Mouse (Mus musculus) frontal cortex, adult (tissue): ENCODE measurements at regions not wholly inside any gene's neighbourhood (a gene's known extent, or its start where the extent isn't known, plus 50 kb on each side); places are given as distances from the start of the nearest gene placed in this dataset.

ENCODE experiments used
- ATAC-seq: cut with Nextera tagmentation; 2 replicates; pipeline ENCODE4 v1.9.2; 2017; ENCODE audit warnings: mild to moderate bottlenecking, moderate library complexity, mixed read lengths; ENCODE audit not compliant: low TSS enrichment

GRCm38 (mm10) chr12:26653781-26654180, 184.8 kb downstream of the Cmpk2 start:
- ATAC-seq: no peak

- no peak for ATAC-seq
Measured at GRCm38 (mm10) chr12:26646141-26646540, 177.1 kb downstream of the Cmpk2 start.

GRCm38 (mm10) chr12:26635665-26636241, 166.7 kb downstream of the Cmpk2 start:
- no peak for ATAC-seq

- no peak for ATAC-seq
Measured at GRCm38 (mm10) chr12:26635253-26635652, 166.2 kb downstream of the Cmpk2 start.

DNA sequence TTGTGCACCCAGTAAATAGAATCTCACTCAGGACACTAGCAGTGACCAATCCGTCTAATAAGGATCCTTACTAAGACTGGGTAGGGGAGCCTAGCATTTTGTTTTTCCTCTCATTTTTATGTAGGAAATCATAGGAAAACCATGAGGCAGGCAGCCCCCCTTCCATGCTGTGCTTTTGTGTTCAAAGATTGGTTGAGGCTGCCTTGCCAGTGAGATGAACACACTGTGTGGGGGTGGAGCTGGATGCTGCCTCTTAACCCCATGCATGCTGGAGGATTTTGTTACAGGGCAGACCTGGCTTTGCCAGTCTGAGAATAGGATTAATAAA, 162.8 kb downstream of the Cmpk2 start:
- no peak for ATAC-seq

- no peak for ATAC-seq
Measured at GRCm38 (mm10) chr12:26631111-26631794, 162.2 kb downstream of the Cmpk2 start.

GRCm38 (mm10) chr12:26621135-26621932, 152.3 kb downstream of the Cmpk2 start:
- peak; percentile 81 for ATAC-seq

GRCm38 (mm10) chr12:26620501-26621134, 151.6 kb downstream of the Cmpk2 start:
- ATAC-seq: peak; percentile 44

DNA sequence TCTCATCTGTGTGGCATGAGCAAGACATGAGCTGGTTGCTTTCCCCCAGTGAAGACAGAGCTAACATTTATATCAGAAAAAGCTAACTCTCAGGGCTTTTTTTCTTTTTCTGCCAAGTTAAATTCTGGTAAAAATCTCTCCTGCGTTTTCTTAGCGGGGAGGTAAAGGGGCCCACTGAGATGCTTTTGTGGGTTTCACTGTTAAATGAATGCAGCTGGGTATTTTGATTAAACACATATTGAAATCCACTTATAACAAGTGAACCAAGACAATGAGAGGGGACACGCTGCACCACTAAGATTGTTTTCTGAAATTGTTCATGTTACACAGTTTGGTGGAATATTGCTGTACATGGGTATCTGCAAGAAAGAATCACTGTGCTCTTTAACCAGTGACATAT, 149.0 kb downstream of the Cmpk2 start:
- ATAC-seq: no peak

DNA sequence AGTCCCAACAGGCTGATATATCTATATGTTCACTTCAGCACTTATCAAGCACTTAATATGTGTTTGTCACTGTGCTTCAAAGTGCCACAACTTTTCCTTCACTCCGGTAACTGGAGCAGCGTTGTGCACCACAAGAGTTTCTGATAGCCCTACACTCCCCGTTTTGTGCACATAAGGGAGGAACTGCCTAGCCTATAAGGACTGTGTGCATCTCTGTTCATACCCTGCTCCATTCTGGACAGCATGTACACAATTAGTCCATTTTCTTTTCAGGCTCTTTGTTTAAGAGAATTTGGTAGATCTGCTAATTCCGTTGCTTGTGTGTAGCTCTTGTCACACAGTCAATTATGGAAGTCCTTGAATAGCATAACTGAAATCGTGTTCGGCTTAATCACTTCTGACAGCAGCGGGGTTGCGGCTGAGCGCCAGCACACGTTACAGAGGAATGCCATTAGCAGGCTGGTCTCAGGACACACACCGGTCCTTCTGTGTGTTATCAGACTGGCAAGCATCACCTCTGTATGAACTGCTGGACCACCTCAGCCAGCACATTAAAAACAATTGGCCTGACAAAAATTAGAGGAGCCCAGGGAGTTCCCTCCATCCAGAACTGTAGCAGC, 144.2 kb downstream of the Cmpk2 start:
- ATAC-seq: no peak

GRCm38 (mm10) chr12:26610079-26610478, 141.1 kb downstream of the Cmpk2 start:
- no peak for ATAC-seq

DNA sequence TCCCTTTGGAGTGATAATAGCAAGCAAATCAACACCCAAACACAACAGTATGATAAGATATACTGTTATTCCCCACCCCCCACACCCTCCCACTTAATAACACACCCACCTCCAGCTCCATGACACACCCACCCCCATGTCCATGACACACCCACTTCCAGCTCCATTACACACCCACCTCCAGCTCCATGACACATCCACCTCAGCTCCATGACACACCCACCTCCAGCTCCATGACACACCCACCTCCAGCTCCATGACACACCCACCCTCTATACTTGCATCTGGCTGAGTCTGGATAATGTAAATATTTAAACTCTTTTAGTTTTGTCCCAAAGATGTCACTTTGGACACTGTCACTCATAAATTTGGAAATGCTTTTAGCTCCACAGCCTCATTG, 129.5 kb downstream of the Cmpk2 start:
- ATAC-seq: no peak

- no peak for ATAC-seq
Measured at GRCm38 (mm10) chr12:26592125-26592524, 123.1 kb downstream of the Cmpk2 start.

GRCm38 (mm10) chr12:26589091-26589490, 120.1 kb downstream of the Cmpk2 start:
- peak; percentile 100 for ATAC-seq

GRCm38 (mm10) chr12:26577438-26577837, 108.4 kb downstream of the Cmpk2 start:
- ATAC-seq: peak; percentile 99

- no peak for ATAC-seq
Measured at GRCm38 (mm10) chr12:26571602-26572001, 102.6 kb downstream of the Cmpk2 start.

DNA sequence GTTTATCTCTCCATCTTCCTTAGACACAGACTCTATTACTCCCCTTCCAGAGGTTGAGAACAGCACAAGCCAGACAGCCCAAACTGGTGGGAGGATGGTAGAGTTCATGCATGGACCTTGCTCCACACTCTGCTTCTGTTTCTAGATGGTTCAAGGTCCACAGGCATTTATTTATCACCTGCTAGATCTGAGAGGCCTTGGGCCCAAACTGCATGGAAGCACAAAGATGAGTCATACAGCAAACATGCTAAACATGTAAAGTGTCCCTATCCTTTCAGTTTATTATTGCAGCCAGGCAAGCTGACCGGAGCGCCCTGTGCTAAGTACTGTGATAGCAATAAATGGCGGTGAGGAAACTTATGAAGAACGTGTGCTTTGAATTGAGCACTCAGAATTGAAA, 98.4 kb downstream of the Cmpk2 start:
- no peak for ATAC-seq

- ATAC-seq: no peak
Measured at GRCm38 (mm10) chr12:26562858-26563257, 93.9 kb downstream of the Cmpk2 start.

DNA sequence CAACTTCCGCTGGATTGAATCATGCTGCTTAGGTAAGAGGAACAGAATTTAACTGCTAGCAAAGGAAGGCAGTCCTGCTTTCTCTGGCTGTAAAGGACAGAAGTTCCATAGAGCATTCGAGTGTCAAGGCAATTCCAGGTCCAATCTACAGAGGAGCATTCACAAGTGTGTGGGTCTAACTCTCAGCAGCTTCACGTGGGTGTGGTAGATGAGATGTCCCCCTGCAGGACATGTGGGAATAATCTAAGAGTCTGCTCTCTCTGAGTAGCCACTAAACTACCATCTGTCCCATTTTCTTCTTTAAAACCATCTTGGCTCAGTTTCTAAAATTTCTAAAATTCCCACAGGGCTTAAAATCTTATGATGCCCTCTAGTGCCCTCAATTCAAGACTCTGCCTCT, 90.6 kb downstream of the Cmpk2 start:
- ATAC-seq: peak; percentile 76

GRCm38 (mm10) chr12:26557411-26557810, 88.4 kb downstream of the Cmpk2 start:
- no peak for ATAC-seq

DNA sequence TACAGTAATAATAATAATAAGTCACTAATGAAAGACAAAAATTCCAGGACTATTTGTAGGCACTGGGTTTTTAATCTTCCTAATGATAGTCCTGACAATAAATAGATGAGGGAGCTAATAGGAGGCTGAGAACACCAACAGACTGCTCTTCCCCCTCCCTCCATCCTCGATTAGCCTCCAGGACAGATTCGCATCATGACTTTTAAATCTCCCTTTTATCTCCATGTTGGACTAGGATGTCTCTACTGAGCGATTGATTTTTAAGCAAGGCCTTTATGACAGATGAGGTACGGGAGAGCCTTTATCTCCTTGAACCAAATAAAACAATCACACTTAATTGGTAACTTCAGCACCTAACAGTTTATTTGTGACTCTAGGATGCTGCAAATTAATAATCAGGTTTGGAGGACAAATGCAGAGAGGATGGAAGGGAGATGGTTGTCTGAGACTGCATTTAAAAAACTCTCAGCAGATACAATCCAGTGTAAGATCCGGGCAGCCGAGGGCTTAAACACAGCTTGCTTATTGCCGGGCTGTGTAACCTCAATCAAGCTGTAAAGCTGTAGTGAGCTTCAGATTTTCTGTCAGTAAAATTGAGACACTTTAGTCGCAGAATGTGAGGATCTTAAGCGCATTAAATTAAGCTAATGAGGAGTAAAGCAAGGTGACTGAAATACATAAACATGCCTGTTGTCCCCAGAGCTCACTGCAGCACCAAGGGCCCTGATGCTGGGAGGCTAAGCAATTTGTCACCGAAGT, 82.3 kb downstream of the Cmpk2 start:
- ATAC-seq: no peak
